Mouse (Mus musculus) neural tube, embryonic 10.5 days (tissue): ENCODE results near the gene Tent2.

Source experiments
- DNase-seq: peaks from one replicate; pipeline ENCODE4 v3.0.0-alpha.2; 2017; ENCODE audit warnings: low spot score; ENCODE audit errors: extremely low spot score

Gene Tent2

GRCm38 (mm10) chr13:93143819-93144283 lies 48.3 kb downstream of the Tent2 start:
- no peak for DNase-seq

GRCm38 (mm10) chr13:93141184-93141583 lies 51.0 kb downstream of the Tent2 start:
- no peak for DNase-seq

GRCm38 (mm10) chr13:93138059-93138458 lies 54.1 kb downstream of the Tent2 start:
- no peak for DNase-seq

- no peak for DNase-seq
Observed at GRCm38 (mm10) chr13:93137098-93137497, 55.1 kb downstream of the Tent2 start.

- DNase-seq: no peak
Observed at GRCm38 (mm10) chr13:93136251-93136650, 55.9 kb downstream of the Tent2 start.

- no peak for DNase-seq
Observed at GRCm38 (mm10) chr13:93135501-93135900, 56.7 kb downstream of the Tent2 start.

- DNase-seq: no peak
Observed at GRCm38 (mm10) chr13:93130674-93131073, 61.5 kb downstream of the Tent2 start.

GRCm38 (mm10) chr13:93128961-93129360 lies 63.2 kb downstream of the Tent2 start:
- DNase-seq: no peak

- no peak for DNase-seq
Observed at GRCm38 (mm10) chr13:93128111-93128860, 63.9 kb downstream of the Tent2 start.

- no peak for DNase-seq
Observed at GRCm38 (mm10) chr13:93122321-93122720, 69.9 kb downstream of the Tent2 start.

- no peak for DNase-seq
Observed at GRCm38 (mm10) chr13:93117241-93117640, 74.9 kb downstream of the Tent2 start.

GRCm38 (mm10) chr13:93102340-93103090 lies 89.7 kb downstream of the Tent2 start:
- peak; percentile 5 for DNase-seq

- DNase-seq: no peak
Observed at GRCm38 (mm10) chr13:93098596-93098995, 93.6 kb downstream of the Tent2 start.

GRCm38 (mm10) chr13:93096643-93097042 lies 95.5 kb downstream of the Tent2 start:
- no peak for DNase-seq
